ENCODE assay signal across 15 mouse cellular contexts in genomic region chr10:45635201-45635600, GRCm38 (mm10).
"Had no signal": no experiment of that assay in that cellular context is flagged by ENCODE, and none has a peak within 500 bp of the region (broad histone marks: within the 10 kb centered on the region; RNA-seq: fewer than 3 reads in every experiment).

No protein-coding gene starts in this region.

- DNase-seq: kidney, adult 8-10 months; kidney, postnatal 10 days; kidney, postnatal 36 days; layer of hippocampus, postnatal 36 days; liver, embryonic 13.5 days; lung, adult 2 months; lung, postnatal 14 days; lung, postnatal 4 days; retina, postnatal 1 day; thymus, postnatal 36 days had no signal

- H3K27ac ChIP-seq: kidney, embryonic 15.5 days; left cerebral cortex, adult 2 months; liver, embryonic 13.5 days; midbrain, embryonic 10.5 days; midbrain, embryonic 13.5 days; neural tube, embryonic 13.5 days had no signal

- H3K36me3 ChIP-seq: midbrain, embryonic 13.5 days; neural tube, embryonic 13.5 days had no signal

- H3K4me2 ChIP-seq: kidney, embryonic 15.5 days; liver, embryonic 13.5 days; midbrain, embryonic 13.5 days; neural tube, embryonic 13.5 days had no signal

- H3K4me3 ChIP-seq: kidney, embryonic 15.5 days; left cerebral cortex, adult 2 months; liver, embryonic 13.5 days; midbrain, embryonic 10.5 days; midbrain, embryonic 13.5 days; neural tube, embryonic 13.5 days had no signal

- H3K9me3 ChIP-seq: kidney, embryonic 15.5 days; liver, embryonic 13.5 days; midbrain, embryonic 10.5 days; midbrain, embryonic 13.5 days; neural tube, embryonic 13.5 days had no signal

- H3K4me1 ChIP-seq: kidney, embryonic 15.5 days; midbrain, embryonic 10.5 days; midbrain, embryonic 13.5 days; neural tube, embryonic 13.5 days had no signal

- H3K27me3 ChIP-seq: kidney, embryonic 15.5 days; liver, embryonic 13.5 days; midbrain, embryonic 13.5 days; neural tube, embryonic 13.5 days had no signal

- H3K9ac ChIP-seq: kidney, embryonic 15.5 days; liver, embryonic 13.5 days; midbrain, embryonic 13.5 days; neural tube, embryonic 13.5 days had no signal
